Mouse (Mus musculus) hindbrain, embryonic 16.5 days (tissue): ENCODE data around the gene Bco1. TPM values are rescaled to one million over a fixed set of nuclear protein-coding genes. Genes with fewer than 3 reads are reported as not detected.

Experiments
- ATAC-seq: fragments of 200-750 bp; cut with Nextera tagmentation; 2 replicates; pipeline ENCODE4 v1.8.0; 2017; ENCODE audit warnings: moderate TSS enrichment, moderate library complexity
- H3K27ac ChIP-seq: fragments of 300-500 bp; sonication (generic); 2 replicates; pipeline ENCODE4 v1.5.1; 2014; ENCODE audit warnings: low read depth, mild to moderate bottlenecking, control low read depth, low read length, moderate library complexity
- H3K27me3 ChIP-seq: fragments of 300-500 bp; sonication (generic); replicated peaks from 2 replicates; pipeline ENCODE4 v1.6.1; 2014; ENCODE audit warnings: low read length; ENCODE audit not compliant: control insufficient read depth, insufficient read depth
- H3K36me3 ChIP-seq: fragments of 300-500 bp; sonication (generic); 2 replicates; pipeline ENCODE4 v1.6.1; 2014; ENCODE audit warnings: mild to moderate bottlenecking, low read length, moderate library complexity, mixed read lengths; ENCODE audit not compliant: control insufficient read depth, insufficient read depth
- H3K4me1 ChIP-seq: fragments of 300-500 bp; sonication (generic); 2 replicates; pipeline ENCODE4 v1.6.1; 2014; ENCODE audit warnings: low read depth, low read length; ENCODE audit not compliant: control insufficient read depth, insufficient read depth
- H3K4me2 ChIP-seq: fragments of 300-500 bp; sonication (generic); 2 replicates; pipeline ENCODE4 v1.6.1; 2014; ENCODE audit warnings: mild to moderate bottlenecking, low read length, control low read depth, moderate library complexity
- H3K4me3 ChIP-seq: fragments of 300-500 bp; sonication (generic); 2 replicates; pipeline ENCODE4 v1.5.1; 2014; ENCODE audit warnings: mild to moderate bottlenecking, low read length, control low read depth, moderate library complexity
- H3K9ac ChIP-seq: fragments of 300-500 bp; sonication (generic); 2 replicates; pipeline ENCODE4 v1.6.1; 2014; ENCODE audit warnings: low read depth, mild to moderate bottlenecking, control low read depth, low read length, moderate library complexity
- H3K9me3 ChIP-seq: fragments of 300-500 bp; sonication (generic); 2 replicates; pipeline ENCODE4 v1.6.1; 2014; ENCODE audit warnings: mild to moderate bottlenecking, low read length, moderate library complexity; ENCODE audit not compliant: control insufficient read depth
- WGBS: fragments of 180-500 bp; shearing (Covaris S2); extraction: QIAGEN DNeasy Blood & Tissue Kit; methylation state at CpG from one replicate; pipeline ENCODE4 v1.1.7; 2014; 5-methylcytosine and 5-hydroxymethylcytosine counted together
- polyA plus RNA-seq: library from polyadenylated mRNA; unstranded; fragments of >200 nt; fragmentation: Nextera tagmentation; extraction: Ambion mirVana; gene quantifications from 2 replicates; pipeline ENCODE4 v1.2.1, GENCODE M21; 2015

The Bco1 gene
- polyA plus RNA-seq, 1 experiment from 2014 or later, result 0.41 TPM

GRCm38 (mm10) chr8:117061180-117061880 lies 34.3 kb upstream of the Bco1 start:
- WGBS, result 52% methylated on average over 13 of the region's 13 CpGs
- Histone ChIP-seq H3K9me3 (no peaks in the 10 kb centered on the region), H3K36me3 (no peaks in the 10 kb centered on the region), H3K4me2 (no peak overlapping the region), H3K27ac (no peak overlapping the region), H3K4me3 (no peak overlapping the region), H3K27me3 (no peaks in the 10 kb centered on the region), H3K9ac (no peak overlapping the region), H3K4me1 (no peaks in the 10 kb centered on the region)
- ATAC-seq, result no peak

GRCm38 (mm10) chr8:117066955-117067354 lies 28.7 kb upstream of the Bco1 start:
- no peaks in the 10 kb centered on the region for H3K4me1 ChIP-seq
- WGBS, result 88% methylated on average over 7 of the region's 7 CpGs
- no peak overlapping the region for H3K9ac ChIP-seq
- H3K4me2 ChIP-seq, result no peak overlapping the region
- no peaks in the 10 kb centered on the region for H3K36me3 ChIP-seq
- no peak for ATAC-seq
- no peak overlapping the region for H3K27ac ChIP-seq
- H3K27me3 ChIP-seq, result no peaks in the 10 kb centered on the region
- no peaks in the 10 kb centered on the region for H3K9me3 ChIP-seq
- no peak overlapping the region for H3K4me3 ChIP-seq

- Histone ChIP-seq H3K9me3 (no peaks in the 10 kb centered on the region), H3K9ac (no peak overlapping the region), H3K4me1 (no peaks in the 10 kb centered on the region), H3K36me3 (no peaks in the 10 kb centered on the region), H3K4me2 (no peak overlapping the region), H3K27me3 (no peaks in the 10 kb centered on the region), H3K27ac (no peak overlapping the region), H3K4me3 (no peak overlapping the region)
- ATAC-seq, result no peak
- WGBS, result 87% methylated on average over 11 of the region's 11 CpGs
Observed at GRCm38 (mm10) chr8:117067396-117067795, 28.3 kb upstream of the Bco1 start.

- no peak for ATAC-seq
- Histone ChIP-seq H3K4me3 (no peak overlapping the region), H3K4me2 (no peak overlapping the region), H3K9me3 (no peaks in the 10 kb centered on the region), H3K4me1 (no peaks in the 10 kb centered on the region), H3K27ac (no peak overlapping the region), H3K36me3 (no peaks in the 10 kb centered on the region), H3K27me3 (no peaks in the 10 kb centered on the region), H3K9ac (no peak overlapping the region)
- WGBS, result 80% methylated on average over 13 of the region's 13 CpGs
Observed at GRCm38 (mm10) chr8:117068294-117068693, 27.4 kb upstream of the Bco1 start.

DNA sequence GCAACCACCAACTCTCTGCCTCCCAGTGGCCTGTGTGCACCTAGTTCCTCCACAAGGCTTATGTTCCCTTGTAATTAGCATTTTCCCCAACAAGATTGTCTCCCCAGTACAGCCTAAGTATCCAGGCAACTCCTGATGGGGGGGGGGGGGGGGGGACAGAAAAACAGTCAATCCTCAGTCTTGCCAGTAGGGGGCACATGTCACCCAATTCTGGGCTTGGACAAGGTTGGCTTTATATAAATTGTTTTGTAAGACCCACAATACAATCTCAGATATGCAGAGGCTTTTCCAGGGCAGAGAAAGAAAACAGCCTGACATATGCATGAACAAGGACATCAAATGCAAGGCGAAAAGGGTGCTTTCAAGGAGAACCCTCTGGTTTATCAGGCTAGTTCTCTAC lies 25.9 kb upstream of the Bco1 start:
- Histone ChIP-seq H3K9me3 (no peaks in the 10 kb centered on the region), H3K27me3 (no peaks in the 10 kb centered on the region), H3K27ac (no peak overlapping the region), H3K36me3 (no peaks in the 10 kb centered on the region), H3K4me3 (no peak overlapping the region), H3K4me1 (no peaks in the 10 kb centered on the region), H3K9ac (no peak overlapping the region), H3K4me2 (no peak overlapping the region)
- no peak for ATAC-seq
- WGBS, result 88% methylated on average over 1 of the region's 1 CpGs

DNA sequence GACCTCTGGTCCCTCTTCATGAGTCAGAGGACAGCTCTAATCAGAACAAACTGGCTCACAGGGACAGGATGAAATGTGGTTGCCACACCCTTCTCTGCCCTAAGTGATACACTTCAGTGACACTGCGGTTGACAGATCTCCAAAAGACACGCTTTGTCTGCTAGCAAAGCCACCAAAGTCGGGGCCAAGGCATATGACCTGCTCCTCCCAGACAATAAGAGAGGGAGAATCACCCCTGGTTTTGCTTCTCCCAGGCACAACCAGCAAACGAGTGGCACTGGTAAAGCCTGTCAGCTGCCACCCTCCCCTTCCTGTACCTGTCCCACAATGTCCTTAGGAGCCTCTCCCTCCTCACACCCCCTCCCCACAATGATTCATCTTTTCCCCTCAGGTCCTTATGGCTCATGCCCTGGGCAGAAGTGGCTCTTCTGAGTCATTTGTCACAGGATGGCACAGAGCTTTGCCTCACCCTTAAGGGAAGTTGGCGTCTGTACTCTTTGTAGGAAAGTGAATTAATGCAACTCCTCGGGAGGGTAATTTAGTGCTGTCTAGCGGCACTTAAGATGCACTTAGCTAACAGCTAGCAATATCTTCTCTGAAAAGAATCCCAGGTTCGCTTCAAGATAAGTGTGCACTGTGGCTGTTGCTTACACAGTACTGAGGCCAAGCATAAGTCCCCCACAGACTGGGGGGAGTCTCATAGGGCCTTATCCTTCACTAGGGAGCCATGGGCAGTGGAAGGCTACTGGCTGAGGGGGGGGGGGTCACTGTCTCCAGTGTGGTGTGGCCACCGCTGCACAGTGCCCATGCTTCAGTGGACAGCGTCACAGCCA lies 21.1 kb upstream of the Bco1 start:
- Histone ChIP-seq H3K27me3 (no peaks in the 10 kb centered on the region), H3K4me2 (no peak overlapping the region), H3K9ac (no peak overlapping the region), H3K4me1 (no peaks in the 10 kb centered on the region), H3K27ac (no peak overlapping the region), H3K4me3 (no peak overlapping the region), H3K36me3 (no peaks in the 10 kb centered on the region), H3K9me3 (no peaks in the 10 kb centered on the region)
- no peak for ATAC-seq
- WGBS, result 61% methylated on average over 10 of the region's 10 CpGs

- H3K36me3 ChIP-seq, result no peaks in the 10 kb centered on the region
- H3K4me3 ChIP-seq, result no peak overlapping the region
- no peaks in the 10 kb centered on the region for H3K27me3 ChIP-seq
- no peak overlapping the region for H3K27ac ChIP-seq
- H3K9ac ChIP-seq, result no peak overlapping the region
- ATAC-seq, result no peak
- no peaks in the 10 kb centered on the region for H3K4me1 ChIP-seq
- no peak overlapping the region for H3K4me2 ChIP-seq
- H3K9me3 ChIP-seq, result no peaks in the 10 kb centered on the region
- WGBS, result 78% methylated on average over 7 of the region's 7 CpGs
Observed at GRCm38 (mm10) chr8:117078367-117078926, 17.2 kb upstream of the Bco1 start.

DNA sequence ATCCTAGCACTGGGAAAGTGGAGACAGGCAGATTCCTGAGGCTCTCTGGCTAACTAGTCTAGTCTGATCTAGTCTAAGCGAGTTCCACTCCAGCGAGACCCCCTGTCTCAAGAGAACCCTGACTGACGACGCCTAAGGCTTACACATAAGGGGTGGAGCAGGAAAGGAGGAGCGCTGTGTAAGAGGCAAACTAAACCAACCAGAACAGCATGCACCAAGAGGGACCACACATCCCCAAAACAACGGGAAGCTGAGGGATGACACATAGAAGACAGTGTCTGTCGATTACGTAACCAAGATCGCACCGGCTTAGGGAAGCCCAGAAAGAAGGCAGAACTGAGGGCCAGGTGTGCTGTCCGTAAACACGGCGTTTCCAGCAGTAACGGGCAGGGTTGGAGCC lies 16.0 kb upstream of the Bco1 start:
- Histone ChIP-seq H3K4me1 (no peaks in the 10 kb centered on the region), H3K9me3 (no peaks in the 10 kb centered on the region), H3K4me3 (no peak overlapping the region), H3K27ac (no peak overlapping the region), H3K9ac (no peak overlapping the region), H3K4me2 (no peak overlapping the region), H3K36me3 (no peaks in the 10 kb centered on the region), H3K27me3 (no peaks in the 10 kb centered on the region)
- no peak for ATAC-seq
- 86% methylated on average over 14 of the region's 14 CpGs for WGBS

- no peaks in the 10 kb centered on the region for H3K9me3 ChIP-seq
- H3K4me2 ChIP-seq, result no peak within 1 kb of the TSS
- H3K4me3 ChIP-seq, result no peak within 1 kb of the TSS
- no peaks in the 10 kb centered on the region for H3K36me3 ChIP-seq
- H3K27me3 ChIP-seq, result no peaks in the 10 kb centered on the region
- no peaks in the 10 kb centered on the region for H3K4me1 ChIP-seq
- no peak within 1 kb of the TSS for H3K27ac ChIP-seq
- no peak for ATAC-seq
- 91% methylated on average over 8 of the region's 8 CpGs for WGBS
- no peak within 1 kb of the TSS for H3K9ac ChIP-seq
Observed at GRCm38 (mm10) chr8:117082399-117082872, 13.2 kb upstream of the Bco1 start, which contains the start of gene Pkd1l2. Gene Pkd1l2 (minus strand): TSS chr8:117082449.
